In genomic region chr9:107486086-107486485, GRCm38 (mm10) we compare ENCODE assay signal across 19 mouse cellular contexts. TPM values are rescaled to one million over a fixed set of nuclear protein-coding genes. Genes with fewer than 3 reads are reported as not detected.
DNase-seq lines count a peak whose midpoint lies in the region; ATAC-seq lines count a peak whose summit lies in the region.
"Had no signal": no experiment of that assay in that cellular context is flagged by ENCODE, and none has a peak within 500 bp of the region (broad histone marks: within the 10 kb centered on the region; RNA-seq: fewer than 3 reads in every experiment).

No protein-coding gene starts in this region.

- ATAC-seq in hindbrain, embryonic 11.5 days (ENCODE audit: low FRiP score): peak; percentile 62; the same call in 1 of the 2 replicates
- ATAC-seq in hindbrain, embryonic 16.5 days: no peak
- ATAC-seq in forebrain, embryonic 15.5 days (replicated peaks): peak; percentile 33
- ATAC-seq: intestine, embryonic 16.5 days had no signal

- no peak overlapping the region for H3K9ac ChIP-seq in hindbrain, embryonic 11.5 days (ENCODE audit: low read depth, low read length)
- H3K9ac ChIP-seq in hindbrain, embryonic 16.5 days (ENCODE audit: low read depth, low read length): no peak overlapping the region
- no peak overlapping the region for H3K9ac ChIP-seq in forebrain, embryonic 15.5 days (replicated peaks)
- H3K9ac ChIP-seq: embryonic facial prominence, embryonic 13.5 days; limb, embryonic 12.5 days; liver, embryonic 13.5 days; stomach, embryonic 15.5 days had no signal

- no peaks in the 10 kb centered on the region for H3K9me3 ChIP-seq in hindbrain, embryonic 11.5 days (ENCODE audit: control insufficient read depth, low read length)
- H3K9me3 ChIP-seq in hindbrain, embryonic 16.5 days (ENCODE audit: control insufficient read depth, low read length): no peaks in the 10 kb centered on the region
- H3K9me3 ChIP-seq in forebrain, embryonic 15.5 days: no peaks in the 10 kb centered on the region
- H3K9me3 ChIP-seq: embryonic facial prominence, embryonic 13.5 days; G1E; limb, embryonic 12.5 days; liver, embryonic 13.5 days; stomach, embryonic 15.5 days had no signal

- H3K36me3 ChIP-seq in hindbrain, embryonic 11.5 days (ENCODE audit: control insufficient read depth, insufficient read depth, low read length): no peaks in the 10 kb centered on the region
- no peaks in the 10 kb centered on the region for H3K36me3 ChIP-seq in hindbrain, embryonic 16.5 days (ENCODE audit: control insufficient read depth, insufficient read depth, low read length)
- no peaks in the 10 kb centered on the region for H3K36me3 ChIP-seq in forebrain, embryonic 15.5 days
- H3K36me3 ChIP-seq: embryonic facial prominence, embryonic 13.5 days; G1E; limb, embryonic 12.5 days; liver, embryonic 13.5 days; stomach, embryonic 15.5 days had no signal

- peaks cover 16% of the 10 kb centered on the region; the same call in 1 of the 2 replicates for H3K4me1 ChIP-seq in hindbrain, embryonic 11.5 days (replicated peaks; ENCODE audit: control insufficient read depth, insufficient read depth, low read length)
- H3K4me1 ChIP-seq in hindbrain, embryonic 16.5 days (ENCODE audit: control insufficient read depth, insufficient read depth, low read depth, low read length): peaks cover 18% of the 10 kb centered on the region
- peaks cover 44% of the 10 kb centered on the region for H3K4me1 ChIP-seq in forebrain, embryonic 15.5 days
- H3K4me1 ChIP-seq: stomach, embryonic 15.5 days had no signal

- peak; percentile 50 for DNase-seq in hindbrain, embryonic 11.5 days (ENCODE audit: low spot score)
- peak; percentile 64 for DNase-seq in retina, postnatal 1 day
- DNase-seq in retina, embryonic 14.5 days (ENCODE audit: low spot score): no peak
- no peak for DNase-seq in gastrocnemius, postnatal 25 days
- DNase-seq in left cerebral cortex, postnatal 36 days (ENCODE audit: low spot score in 2 of 2): no peak
- DNase-seq: B cell, adult 2 months; cerebellum, adult 9-11 months; heart, adult 11 months; liver, embryonic 13.5 days; spleen, adult 18-20 months; thymus, adult 2 months had no signal

- intact Hi-C loops in left cerebral cortex, postnatal 36 days (cut with DNase I): no loop called here

- WGBS in hindbrain, embryonic 11.5 days: 29% methylated on average over 10 of the region's 10 CpGs
- WGBS in hindbrain, embryonic 16.5 days: 23% methylated on average over 10 of the region's 10 CpGs
- WGBS in forebrain, embryonic 15.5 days: 7% methylated on average over 10 of the region's 10 CpGs

- H3K4me3 ChIP-seq in hindbrain, embryonic 11.5 days (ENCODE audit: low read depth, low read length): no peak overlapping the region
- no peak overlapping the region for H3K4me3 ChIP-seq in hindbrain, embryonic 16.5 days (ENCODE audit: low read length)
- no peak overlapping the region for H3K4me3 ChIP-seq in forebrain, embryonic 15.5 days
- H3K4me3 ChIP-seq: embryonic facial prominence, embryonic 13.5 days; left cerebral cortex, adult 2 months; limb, embryonic 12.5 days; liver, embryonic 13.5 days; stomach, embryonic 15.5 days had no signal

- no peak overlapping the region for H3K4me2 ChIP-seq in hindbrain, embryonic 11.5 days (replicated peaks; ENCODE audit: low read depth, low read length)
- H3K4me2 ChIP-seq in hindbrain, embryonic 16.5 days (ENCODE audit: low read length): no peak overlapping the region
- H3K4me2 ChIP-seq in forebrain, embryonic 15.5 days (replicated peaks): no peak overlapping the region
- H3K4me2 ChIP-seq: embryonic facial prominence, embryonic 13.5 days; limb, embryonic 12.5 days; liver, embryonic 13.5 days; stomach, embryonic 15.5 days had no signal

- H3K27me3 ChIP-seq in hindbrain, embryonic 11.5 days (ENCODE audit: control insufficient read depth, insufficient read depth, low read length): no peaks in the 10 kb centered on the region
- H3K27me3 ChIP-seq in hindbrain, embryonic 16.5 days (replicated peaks; ENCODE audit: control insufficient read depth, insufficient read depth, low read length): no peaks in the 10 kb centered on the region
- H3K27me3 ChIP-seq in forebrain, embryonic 15.5 days: no peaks in the 10 kb centered on the region
- H3K27me3 ChIP-seq: stomach, embryonic 15.5 days had no signal

- no peak overlapping the region for H3K27ac ChIP-seq in hindbrain, embryonic 11.5 days (ENCODE audit: low read depth, low read length)
- no peak overlapping the region for H3K27ac ChIP-seq in hindbrain, embryonic 16.5 days (ENCODE audit: low read depth, low read length)
- H3K27ac ChIP-seq in forebrain, embryonic 15.5 days (replicated peaks): peak overlapping the region; percentile 90
- H3K27ac ChIP-seq: embryonic facial prominence, embryonic 13.5 days; left cerebral cortex, adult 2 months; limb, embryonic 12.5 days; liver, embryonic 13.5 days; stomach, embryonic 15.5 days had no signal

RNA-seq across cellular contexts. Expression of gene Tmem115, which starts 47.7 kb away (rescaled TPM):
- 38.8 and 46.5 TPM in 2 replicates for polyA plus RNA-seq in hindbrain, embryonic 11.5 days (2014; fragmentation: Nextera tagmentation; extraction: Ambion mirVana)
- 45.7 and 46.0 TPM in 2 replicates for polyA plus RNA-seq in hindbrain, embryonic 16.5 days (2015; fragmentation: Nextera tagmentation; extraction: Ambion mirVana)
- 45.7 and 45.8 TPM in 2 replicates for polyA plus RNA-seq in forebrain, embryonic 15.5 days (2015; fragmentation: Nextera tagmentation; extraction: Ambion mirVana)
- total RNA-seq in gastrocnemius, postnatal 25 days (2021): 10 to 100 TPM; 14.8 to 15.2 TPM
- total RNA-seq in left cerebral cortex, postnatal 36 days (2021): 10 to 100 TPM; 34.7 to 39.6 TPM

RNA-seq across cellular contexts. Expression of gene Cyb561d2, which starts 55.9 kb away (rescaled TPM):
- 19.6 and 21.2 TPM in 2 replicates for polyA plus RNA-seq in hindbrain, embryonic 11.5 days (2014; fragmentation: Nextera tagmentation; extraction: Ambion mirVana)
- polyA plus RNA-seq in hindbrain, embryonic 16.5 days (2015; fragmentation: Nextera tagmentation; extraction: Ambion mirVana): 51.4 and 59.0 TPM in 2 replicates
- polyA plus RNA-seq in forebrain, embryonic 15.5 days (2015; fragmentation: Nextera tagmentation; extraction: Ambion mirVana): 34.7 and 36.0 TPM in 2 replicates
- total RNA-seq in gastrocnemius, postnatal 25 days (2021): 1 to 10 TPM; 2.0 TPM
- 10 to 100 TPM; 16.9 to 17.0 TPM for total RNA-seq in left cerebral cortex, postnatal 36 days (2021)

RNA-seq across cellular contexts. Expression of gene Nprl2, which starts 55.9 kb away (rescaled TPM):
- 46.2 and 46.5 TPM in 2 replicates for polyA plus RNA-seq in hindbrain, embryonic 11.5 days (2014; fragmentation: Nextera tagmentation; extraction: Ambion mirVana)
- 75.8 and 78.6 TPM in 2 replicates for polyA plus RNA-seq in hindbrain, embryonic 16.5 days (2015; fragmentation: Nextera tagmentation; extraction: Ambion mirVana)
- 74.9 and 78.7 TPM in 2 replicates for polyA plus RNA-seq in forebrain, embryonic 15.5 days (2015; fragmentation: Nextera tagmentation; extraction: Ambion mirVana)
- total RNA-seq in gastrocnemius, postnatal 25 days (2021): 10 to 100 TPM in 1 of 2 experiments, 1 to 10 TPM in 1; 9.5 to 10.2 TPM
- total RNA-seq in left cerebral cortex, postnatal 36 days (2021): 10 to 100 TPM; 38.9 to 46.2 TPM

Comparison
In these comparisons a context has a peak if more than half of its experiments do, and no peak if none do; other contexts are left out.
1. DNase-seq: peak in hindbrain, embryonic 11.5 days (single experiment) and retina, postnatal 1 day (single experiment); none in retina, embryonic 14.5 days (single experiment), gastrocnemius, postnatal 25 days (single experiment) and left cerebral cortex, postnatal 36 days (0 of 2).